Mouse (Mus musculus) macrophage (primary cell): ENCODE measurements around the gene Itsn2. TPM values are rescaled to one million over a fixed set of nuclear protein-coding genes. Genes with fewer than 3 reads are reported as not detected.

Experiments used
- H3K27ac ChIP-seq: fragments of 350-480 bp; formaldehyde crosslinking; 2 replicates; pipeline ENCODE4 v1.9.0; 2021
- H3K36me3 ChIP-seq: fragments of 350-480 bp; formaldehyde crosslinking; 2 replicates; pipeline ENCODE4 v1.9.0; 2021; ENCODE audit errors: inconsistent target
- H3K4me3 ChIP-seq: fragments of 350-480 bp; formaldehyde crosslinking; 2 replicates; pipeline ENCODE4 v1.9.0; 2021; ENCODE audit errors: inconsistent target
- H3K79me2 ChIP-seq: fragments of 350-480 bp; formaldehyde crosslinking; 2 replicates; pipeline ENCODE4 v1.9.0; 2021; ENCODE audit errors: inconsistent target
- WGBS: methylation state at CpG from one replicate; pipeline ENCODE4 v1.1.7; 2026; ENCODE audit warnings: inconsistent platforms; ENCODE audit not compliant: missing documents; 5-methylcytosine and 5-hydroxymethylcytosine counted together
- polyA plus RNA-seq: library from polyadenylated mRNA; stranded (reverse); fragments of 250-400 nt; gene quantifications from 3 replicates; pipeline ENCODE4 v1.2.4, GENCODE M21; 2018; ENCODE audit warnings: inconsistent platforms

Gene Itsn2
- polyA plus RNA-seq, 1 experiment from 2014 or later, result 104 TPM

- Histone ChIP-seq H3K79me2 (no peaks in the 10 kb centered on the region), H3K4me3 (no peak overlapping the region), H3K27ac (no peak overlapping the region), H3K36me3 (no peaks in the 10 kb centered on the region)
These were observed 10.1 kb upstream of the Itsn2 start for GRCm38 (mm10) chr12:4582326-4582725.

GRCm38 (mm10) chr12:4587846-4588245, 4.6 kb upstream of the Itsn2 start:
- WGBS, result 100% methylated on average over 2 of the region's 2 CpGs
- Histone ChIP-seq H3K36me3 (no peaks in the 10 kb centered on the region), H3K27ac (no peak overlapping the region), H3K79me2 (peaks cover 4% of the 10 kb centered on the region; the same call in 1 of the 2 replicates), H3K4me3 (no peak overlapping the region)

GRCm38 (mm10) chr12:4588603-4589002, 3.8 kb upstream of the Itsn2 start:
- WGBS, result 59% methylated on average over 3 of the region's 3 CpGs
- Histone ChIP-seq H3K79me2 (peaks cover 7% of the 10 kb centered on the region), H3K36me3 (no peaks in the 10 kb centered on the region), H3K27ac (no peak overlapping the region), H3K4me3 (no peak overlapping the region)

GRCm38 (mm10) chr12:4592025-4592424, 413 bp upstream of the Itsn2 start:
- Histone ChIP-seq H3K27ac (0 out of 2 replicates have a peak overlapping the region, but pooled peaks have one; percentile 55), H3K79me2 (peaks cover 42% of the 10 kb centered on the region), H3K4me3 (peak overlapping the region; percentile 59; the same call in 1 of the 2 replicates), H3K36me3 (no peaks in the 10 kb centered on the region)
- WGBS, result 25% methylated on average over 6 of the region's 6 CpGs

GRCm38 (mm10) chr12:4593166-4593929, 910 bp downstream of the Itsn2 start:
- Histone ChIP-seq H3K4me3 (peak overlapping the region; percentile 65), H3K36me3 (no peaks in the 10 kb centered on the region), H3K27ac (peak overlapping the region; percentile 68), H3K79me2 (peaks cover 55% of the 10 kb centered on the region)
- WGBS, result 0% methylated on average over 78 of the region's 80 CpGs

- Histone ChIP-seq H3K27ac (peak overlapping the region; percentile 68), H3K79me2 (peaks cover 61% of the 10 kb centered on the region), H3K36me3 (no peaks in the 10 kb centered on the region), H3K4me3 (peak overlapping the region; percentile 65)
- WGBS, result 5% methylated on average over 9 of the region's 9 CpGs
These were observed 1.5 kb downstream of the Itsn2 start for GRCm38 (mm10) chr12:4593930-4594391.

GRCm38 (mm10) chr12:4595055-4595454, 2.6 kb downstream of the Itsn2 start:
- 2% methylated on average over 6 of the region's 6 CpGs for WGBS
- peak overlapping the region; percentile 33 for H3K27ac ChIP-seq
- H3K36me3 ChIP-seq, result no peaks in the 10 kb centered on the region
- peak overlapping the region; percentile 65; the same call in 1 of the 2 replicates for H3K4me3 ChIP-seq
- peaks cover 72% of the 10 kb centered on the region for H3K79me2 ChIP-seq

GRCm38 (mm10) chr12:4598666-4599428, 6.4 kb downstream of the Itsn2 start:
- WGBS, result 84% methylated on average over 8 of the region's 8 CpGs

GRCm38 (mm10) chr12:4599713-4600112, 7.3 kb downstream of the Itsn2 start:
- Histone ChIP-seq H3K79me2 (peaks cover 100% of the 10 kb centered on the region), H3K4me3 (no peak overlapping the region), H3K36me3 (no peaks in the 10 kb centered on the region), H3K27ac (no peak overlapping the region)
- 29% methylated on average over 4 of the region's 4 CpGs for WGBS

More at GRCm38 (mm10) chr12:4598666-4599428, 6.4 kb downstream of the Itsn2 start:
- H3K36me3 ChIP-seq, result no peaks in the 10 kb centered on the region
- no peak overlapping the region for H3K27ac ChIP-seq
- no peak overlapping the region for H3K4me3 ChIP-seq
- H3K79me2 ChIP-seq, result peaks cover 100% of the 10 kb centered on the region

GRCm38 (mm10) chr12:4606625-4607024, 14.2 kb downstream of the Itsn2 start:
- Histone ChIP-seq H3K36me3 (no peaks in the 10 kb centered on the region), H3K4me3 (no peak overlapping the region), H3K27ac (peak overlapping the region; percentile 32), H3K79me2 (peaks cover 100% of the 10 kb centered on the region)
- WGBS, result 5% methylated on average over 3 of the region's 3 CpGs

- Histone ChIP-seq H3K4me3 (no peak overlapping the region), H3K36me3 (no peaks in the 10 kb centered on the region), H3K79me2 (peaks cover 90% of the 10 kb centered on the region), H3K27ac (no peak overlapping the region)
- 40% methylated on average over 2 of the region's 2 CpGs for WGBS
These were observed 22.3 kb downstream of the Itsn2 start for GRCm38 (mm10) chr12:4614722-4615121.

- 100% methylated on average over 1 of the region's 1 CpGs for WGBS
These were observed 31.8 kb downstream of the Itsn2 start for GRCm38 (mm10) chr12:4624201-4624600.

GRCm38 (mm10) chr12:4632957-4633356, 40.5 kb downstream of the Itsn2 start:
- no peak overlapping the region for H3K27ac ChIP-seq
- no peaks in the 10 kb centered on the region for H3K79me2 ChIP-seq
- H3K4me3 ChIP-seq, result no peak overlapping the region
- 95% methylated on average over 8 of the region's 8 CpGs for WGBS
- peaks cover 94% of the 10 kb centered on the region for H3K36me3 ChIP-seq

More at GRCm38 (mm10) chr12:4624201-4624600, 31.8 kb downstream of the Itsn2 start:
- Histone ChIP-seq H3K4me3 (no peak overlapping the region), H3K36me3 (peaks cover 33% of the 10 kb centered on the region), H3K27ac (no peak overlapping the region), H3K79me2 (peaks cover 48% of the 10 kb centered on the region)

- no peaks in the 10 kb centered on the region for H3K79me2 ChIP-seq
- H3K36me3 ChIP-seq, result peaks cover 76% of the 10 kb centered on the region
- WGBS, result 82% methylated on average over 1 of the region's 1 CpGs
- no peak overlapping the region for H3K4me3 ChIP-seq
- H3K27ac ChIP-seq, result no peak overlapping the region
These were observed 46.0 kb downstream of the Itsn2 start for GRCm38 (mm10) chr12:4638438-4638837.

GRCm38 (mm10) chr12:4640737-4641136, 48.3 kb downstream of the Itsn2 start:
- 40% methylated on average over 1 of the region's 1 CpGs for WGBS
- no peak overlapping the region; the same call in 1 of the 2 replicates for H3K27ac ChIP-seq
- peaks cover 78% of the 10 kb centered on the region for H3K36me3 ChIP-seq
- no peaks in the 10 kb centered on the region for H3K79me2 ChIP-seq
- no peak overlapping the region for H3K4me3 ChIP-seq
